Mouse (Mus musculus) naive thymus-derived CD4-positive, alpha-beta T cell, adult 2 months (primary cell): Measurements from ENCODE around the gene Fibin.

Source experiments
- DNase-seq: peaks from one replicate; pipeline ENCODE4 v3.0.0-alpha.2; 2011; ENCODE audit warnings: low read depth

Fibin gene

GRCm38 (mm10) chr2:110362432-110363283 is at the start of gene Fibin:
Fibin (minus strand) TSS chr2:110363183.
- DNase-seq = no peak

- no peak for DNase-seq
Measured at GRCm38 (mm10) chr2:110411428-110411827, 48.4 kb upstream of the Fibin start.

GRCm38 (mm10) chr2:110408757-110409156 is 45.8 kb upstream of the Fibin start:
- no peak for DNase-seq

- no peak for DNase-seq
Measured at GRCm38 (mm10) chr2:110392714-110393336, 29.8 kb upstream of the Fibin start.

- no peak for DNase-seq
Measured at GRCm38 (mm10) chr2:110390736-110391409, 27.9 kb upstream of the Fibin start.

- no peak for DNase-seq
Measured at GRCm38 (mm10) chr2:110379811-110380210, 16.8 kb upstream of the Fibin start.

- DNase-seq = no peak
Measured at GRCm38 (mm10) chr2:110376660-110377059, 13.7 kb upstream of the Fibin start.

GRCm38 (mm10) chr2:110375475-110375874 is 12.5 kb upstream of the Fibin start:
- DNase-seq = no peak

- no peak for DNase-seq
Measured at GRCm38 (mm10) chr2:110373186-110373585, 10.2 kb upstream of the Fibin start.

- no peak for DNase-seq
Measured at GRCm38 (mm10) chr2:110367382-110367887, 4.5 kb upstream of the Fibin start.

- DNase-seq = no peak
Measured at GRCm38 (mm10) chr2:110365401-110365800, 2.4 kb upstream of the Fibin start.

- no peak for DNase-seq
Measured at GRCm38 (mm10) chr2:110363855-110364254, 872 bp upstream of the Fibin start.

- DNase-seq = no peak
Measured at GRCm38 (mm10) chr2:110353302-110353970, 9.5 kb downstream of the Fibin start.

- no peak for DNase-seq
Measured at GRCm38 (mm10) chr2:110351843-110352251, 11.1 kb downstream of the Fibin start.

- DNase-seq = no peak
Measured at GRCm38 (mm10) chr2:110351406-110351805, 11.6 kb downstream of the Fibin start.

- DNase-seq = no peak
Measured at GRCm38 (mm10) chr2:110328953-110329352, 34.0 kb downstream of the Fibin start.

GRCm38 (mm10) chr2:110319949-110320348 is 43.0 kb downstream of the Fibin start:
- no peak for DNase-seq

GRCm38 (mm10) chr2:110319266-110319665 is 43.7 kb downstream of the Fibin start:
- no peak for DNase-seq

- no peak for DNase-seq
Measured at GRCm38 (mm10) chr2:110318719-110319118, 44.3 kb downstream of the Fibin start.

- DNase-seq = no peak
Measured at GRCm38 (mm10) chr2:110316116-110316883, 46.7 kb downstream of the Fibin start.

- no peak for DNase-seq
Measured at GRCm38 (mm10) chr2:110314509-110315155, 48.4 kb downstream of the Fibin start, which contains the start of gene Bbox1. Bbox1 (minus strand) TSS chr2:110314560.
